Mouse (Mus musculus) cortical plate, adult 2 months (tissue): ENCODE measurements around the gene Gm20379. TPM values are rescaled to one million over a fixed set of nuclear protein-coding genes. Genes with fewer than 3 reads are reported as not detected.

Experiments used
- H3K27ac ChIP-seq: fragments of 200-500 bp; 2 replicates; pipeline ENCODE4 v1.5.1; 2012; ENCODE audit warnings: low read length, control low read depth, inconsistent platforms; ENCODE audit not compliant: insufficient read depth
- H3K4me1 ChIP-seq: fragments of 200-500 bp; 2 replicates; pipeline ENCODE4 v1.6.1; 2011; ENCODE audit warnings: low read length; ENCODE audit not compliant: control insufficient read depth, insufficient read depth
- H3K4me3 ChIP-seq: fragments of 200-500 bp; 2 replicates; pipeline ENCODE4 v1.5.1; 2011; ENCODE audit warnings: mild to moderate bottlenecking, low read length, control low read depth; ENCODE audit not compliant: insufficient read depth
- CTCF ChIP-seq: fragments of 200-500 bp; IDR thresholded peaks from 2 replicates; pipeline ENCODE4 v1.5.1; 2011; ENCODE audit warnings: mild to moderate bottlenecking, control low read depth, low read length; ENCODE audit not compliant: insufficient read depth; ENCODE audit errors: extremely low read depth
- POLR2A ChIP-seq: fragments of 200-500 bp; IDR thresholded peaks from 2 replicates; pipeline ENCODE4 v1.6.1; 2011; ENCODE audit warnings: mild to moderate bottlenecking, low read length, control low read depth; ENCODE audit not compliant: insufficient read depth; ENCODE audit errors: extremely low read depth
- polyA plus RNA-seq: library from polyadenylated mRNA; depleted of rRNA; stranded (reverse); fragments of >200 nt; gene quantifications from 2 replicates; pipeline ENCODE4 v1.2.3, GENCODE M21; 2012

Gene Gm20379
- polyA plus RNA-seq, 1 experiment, result not detected

- H3K27ac ChIP-seq, result no peak overlapping the region
- no peak for TF ChIP-seq CTCF
- TF ChIP-seq POLR2A, result no peak
- peaks cover 2% of the 10 kb centered on the region; the same call in 1 of the 2 replicates for H3K4me1 ChIP-seq
- no peak overlapping the region for H3K4me3 ChIP-seq
Measured at GRCm38 (mm10) chr13:92332103-92332879, 26.5 kb downstream of the Gm20379 start.

GRCm38 (mm10) chr13:92336857-92337256 lies 31.1 kb downstream of the Gm20379 start:
- no peak overlapping the region for H3K4me3 ChIP-seq
- no peak overlapping the region for H3K27ac ChIP-seq
- H3K4me1 ChIP-seq, result no peaks in the 10 kb centered on the region
- TF ChIP-seq POLR2A (no peak), CTCF (no peak)

GRCm38 (mm10) chr13:92337773-92338462 lies 32.1 kb downstream of the Gm20379 start:
- Histone ChIP-seq H3K4me3 (no peak overlapping the region), H3K27ac (no peak overlapping the region), H3K4me1 (no peaks in the 10 kb centered on the region)
- TF ChIP-seq POLR2A (no peak), CTCF (no peak)

- no peak for TF ChIP-seq CTCF
- TF ChIP-seq POLR2A, result no peak
- H3K27ac ChIP-seq, result no peak overlapping the region
- H3K4me3 ChIP-seq, result no peak overlapping the region
- no peaks in the 10 kb centered on the region for H3K4me1 ChIP-seq
Measured at GRCm38 (mm10) chr13:92339787-92340186, 34.0 kb downstream of the Gm20379 start.

DNA sequence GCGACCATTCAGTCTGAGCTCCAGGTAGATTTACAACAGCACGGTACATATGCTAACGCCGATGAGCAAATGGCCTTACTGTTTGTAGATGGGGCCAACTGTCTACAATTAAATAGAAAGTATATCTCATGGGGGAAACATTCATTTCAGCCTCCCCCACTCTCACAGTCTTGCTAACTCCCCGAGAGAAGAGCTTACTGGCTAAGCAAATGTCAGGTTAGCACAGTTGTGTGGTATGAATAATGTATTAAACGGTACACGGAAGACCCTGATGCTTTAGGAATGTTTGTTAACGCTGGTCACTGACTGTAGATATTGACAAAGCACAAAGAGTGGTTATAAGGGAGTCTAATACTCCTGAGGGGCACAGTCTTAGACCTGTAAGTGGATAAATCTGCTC lies 38.3 kb downstream of the Gm20379 start:
- Histone ChIP-seq H3K4me1 (no peaks in the 10 kb centered on the region), H3K4me3 (no peak overlapping the region), H3K27ac (no peak overlapping the region)
- TF ChIP-seq POLR2A, result no peak
- no peak for TF ChIP-seq CTCF

- no peak overlapping the region for H3K27ac ChIP-seq
- H3K4me3 ChIP-seq, result no peak overlapping the region
- no peaks in the 10 kb centered on the region for H3K4me1 ChIP-seq
- no peak for TF ChIP-seq CTCF
- TF ChIP-seq POLR2A, result no peak
Measured at GRCm38 (mm10) chr13:92346338-92346737, 40.6 kb downstream of the Gm20379 start.

DNA sequence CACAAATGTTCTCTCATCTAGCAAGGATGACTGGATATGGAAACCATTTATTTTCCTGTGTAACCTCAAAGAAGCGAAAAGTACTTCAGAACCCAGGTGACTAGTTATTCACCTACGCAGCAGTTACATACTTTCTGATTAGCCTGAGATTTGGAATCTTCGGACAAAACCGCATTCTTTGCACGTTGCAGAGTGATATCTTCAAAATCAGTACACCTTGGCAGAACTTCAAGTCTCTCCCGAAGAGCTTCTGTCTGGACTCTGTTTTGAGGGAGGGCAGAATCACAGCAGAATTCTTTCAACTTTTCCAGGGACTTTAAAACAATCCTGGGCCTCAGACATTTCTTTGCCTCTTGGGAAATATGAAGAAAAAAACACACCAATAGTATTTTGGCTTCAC lies 45.3 kb downstream of the Gm20379 start:
- TF ChIP-seq CTCF (no peak), POLR2A (no peak)
- H3K4me3 ChIP-seq, result no peak overlapping the region
- H3K27ac ChIP-seq, result no peak overlapping the region
- peaks cover 2% of the 10 kb centered on the region for H3K4me1 ChIP-seq

- Histone ChIP-seq H3K4me3 (peak overlapping the region; percentile 67), H3K27ac (no peak overlapping the region), H3K4me1 (peaks cover 2% of the 10 kb centered on the region)
- TF ChIP-seq POLR2A (no peak), CTCF (no peak)
Measured at GRCm38 (mm10) chr13:92353956-92354355, 48.2 kb downstream of the Gm20379 start.

DNA sequence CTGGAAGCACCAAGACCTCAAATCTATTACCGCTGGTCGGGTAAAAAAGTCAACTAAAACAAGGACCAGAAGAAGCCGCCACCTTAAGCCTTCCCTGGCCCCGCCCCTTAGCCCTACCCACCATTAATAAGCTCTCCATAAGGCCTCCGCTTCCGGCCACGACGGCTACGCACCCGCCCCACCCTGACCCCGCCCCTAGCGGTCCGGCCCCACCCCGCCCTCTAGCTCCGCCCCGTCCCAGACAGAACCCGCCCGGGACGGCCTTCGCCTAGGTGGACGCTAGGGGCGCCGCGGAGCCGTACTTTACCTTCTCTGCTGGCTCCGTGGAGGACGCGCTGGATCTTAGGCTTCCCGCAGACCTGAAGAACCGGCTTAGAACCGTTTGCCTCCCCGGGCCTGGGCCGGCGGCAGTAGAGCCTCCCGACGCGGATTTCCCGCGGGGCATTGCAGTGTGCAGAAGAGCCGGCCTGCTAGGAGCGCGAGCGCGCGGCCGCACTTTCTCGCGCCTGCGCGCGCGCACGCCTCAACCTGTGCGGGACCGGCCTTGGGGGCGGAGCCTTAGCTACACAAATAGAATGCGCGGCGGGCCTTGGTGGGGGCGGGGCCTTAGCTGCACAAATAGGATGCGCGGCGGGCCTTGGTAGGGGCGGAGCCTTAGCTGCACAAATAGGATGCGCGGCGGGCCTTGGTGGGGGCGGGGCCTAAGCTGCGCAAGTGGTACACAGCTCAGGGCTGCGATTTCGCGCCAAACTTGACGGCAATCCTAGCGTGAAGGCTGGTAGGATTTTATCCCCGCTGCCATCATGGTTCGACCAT lies 48.9 kb downstream of the Gm20379 start, which contains the start of the genes Dhfr and Msh3:
TSS of gene Dhfr (plus strand) at position 271 of the 816 bp plus-strand sequence.
TSS of gene Msh3 (minus strand) at position 548 of the 816 bp plus-strand sequence.
- peak within 1 kb of the TSS; percentile 67 for H3K4me3 ChIP-seq

More for the DNA sequence above, 48.9 kb downstream of the Gm20379 start, which contains the start of the genes Dhfr and Msh3:
- H3K4me1 ChIP-seq, result peaks cover 2% of the 10 kb centered on the region
- TF ChIP-seq CTCF (peak; percentile 50), POLR2A (peak; percentile 70; the same call in 1 of the 2 replicates)
- peak within 1 kb of the TSS; percentile 67 for H3K27ac ChIP-seq
